Comparison of ENCODE assay signal across 1 mouse cellular context in the genomic region with DNA sequence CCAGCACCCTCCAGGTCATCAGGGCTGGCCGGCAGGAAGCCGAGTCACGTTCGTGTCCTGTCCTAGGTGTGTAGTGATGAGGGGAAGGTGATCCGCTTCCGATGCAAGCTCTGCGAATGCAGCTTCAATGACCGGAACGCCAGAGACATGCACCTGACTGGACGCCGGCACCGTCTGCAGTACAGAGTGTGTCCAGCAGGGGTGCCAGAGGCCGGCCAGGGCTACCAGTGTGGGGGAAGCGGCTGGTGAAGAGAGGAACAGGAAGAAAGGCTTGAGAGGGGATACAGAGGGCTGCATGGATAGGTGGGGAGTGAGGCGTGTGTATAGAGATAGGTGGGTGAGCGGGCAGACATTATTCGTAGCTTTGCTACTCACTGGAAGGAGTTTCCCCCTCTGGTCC.
TF ChIP-seq lines count a peak whose summit lies in the region.

No protein-coding gene starts in this region.

TF ChIP-seq in CH12.LX, 34 proteins besides CTCF, POLR2A, EP300 and RAD21 (continued from another document):
- TF ChIP-seq ELF1 (IDR thresholded peaks at IDR 0.05; ENCODE audit: low read depth, low read length) = peak; percentile 79
- TF ChIP-seq JUN (IDR thresholded peaks at IDR 0.05; ENCODE audit: insufficient read depth, low read depth, low read length) = no peak
- TF ChIP-seq MXI1 (IDR thresholded peaks at IDR 0.05; ENCODE audit: low read depth, low read length) = 0 out of 2 replicates have a peak, but pooled peaks have one; percentile 24
- no peak for TF ChIP-seq ZNF384 (IDR thresholded peaks at IDR 0.05; ENCODE audit: low read depth, low read length)
- TF ChIP-seq ZMIZ1 (IDR thresholded peaks at IDR 0.05; ENCODE audit: low read depth, low read length) = 0 out of 2 replicates have a peak, but pooled peaks have one; percentile 23
- TF ChIP-seq NELFE (IDR thresholded peaks at IDR 0.05; ENCODE audit: low read depth, low read length) = 0 out of 2 replicates have a peak, but pooled peaks have one; percentile 37
- no peak for TF ChIP-seq MAFK (IDR thresholded peaks at IDR 0.05; ENCODE audit: insufficient replicate concordance, low read length)
- no peak for TF ChIP-seq UBTF (IDR thresholded peaks at IDR 0.05; ENCODE audit: low read depth, low read length)
- no peak for TF ChIP-seq CHD1 (IDR thresholded peaks at IDR 0.05; ENCODE audit: low read depth, low read length)
- TF ChIP-seq IRF4 (IDR thresholded peaks at IDR 0.05; ENCODE audit: low read depth, low read length) = 0 out of 2 replicates have a peak, but pooled peaks have one; percentile 37
